Mouse (Mus musculus): ENCODE data around the gene Gpr18. TPM values are rescaled to one million over a fixed set of nuclear protein-coding genes. Genes with fewer than 3 reads are reported as not detected.

Gpr18 gene
- polyA plus RNA-seq (2012): 0.03 TPM in 1 of 2 replicates, not detected in the other

GRCm38 (mm10) chr14:121915621-121916020, at the start of gene Gpr18:
Gpr18 (minus strand) TSS chr14:121915781.
- Histone ChIP-seq H3K36me3 (ENCODE audit: control insufficient read depth) (peaks cover 21% of the 10 kb centered on the region), H3K4me3 (replicated peaks) (no peak within 1 kb of the TSS), H3K9me3 (ENCODE audit: control insufficient read depth, low read length) (no peaks in the 10 kb centered on the region), H3K27me3 (ENCODE audit: control insufficient read depth) (no peaks in the 10 kb centered on the region), H3K4me1 (ENCODE audit: control insufficient read depth) (no peaks in the 10 kb centered on the region)
- TF ChIP-seq GATA1 (IDR thresholded peaks at IDR 0.05; ENCODE audit: low read length): no peak
- no peak for TF ChIP-seq TAL1 (IDR thresholded peaks at IDR 0.05; ENCODE audit: low read length)

DNA sequence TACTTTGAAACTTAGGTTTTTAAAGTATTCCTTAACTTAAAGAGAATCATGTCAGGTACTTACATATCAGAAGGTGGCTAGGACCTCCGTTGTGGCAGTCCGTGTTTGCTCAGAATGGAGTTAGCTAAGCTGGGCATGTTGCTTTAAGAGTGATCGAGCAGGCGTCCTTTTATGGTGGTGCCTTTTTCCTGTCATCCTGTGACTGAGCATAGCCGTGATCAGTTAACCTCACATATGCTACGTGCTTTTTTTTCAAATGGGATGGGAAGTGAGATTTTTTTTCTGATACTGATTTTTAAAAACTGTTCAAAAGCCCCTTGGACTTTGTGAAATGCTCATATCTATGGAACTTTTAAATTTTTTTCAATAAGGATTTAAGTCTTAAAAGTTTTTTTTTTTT, 49.4 kb upstream of the Gpr18 start, which contains the start of gene Gpr183:
Gene Gpr183, minus strand, starts transcription at position 206 of the 400 bp plus-strand sequence.
- TF ChIP-seq GATA1 (IDR thresholded peaks at IDR 0.05; ENCODE audit: low read length) (no peak), TAL1 (IDR thresholded peaks at IDR 0.05; ENCODE audit: low read length) (no peak)
- H3K36me3 ChIP-seq (ENCODE audit: control insufficient read depth): no peaks in the 10 kb centered on the region
- H3K27me3 ChIP-seq (ENCODE audit: control insufficient read depth): no peaks in the 10 kb centered on the region
- H3K9me3 ChIP-seq (ENCODE audit: control insufficient read depth, low read length): no peaks in the 10 kb centered on the region
- no peak within 1 kb of the TSS for H3K4me3 ChIP-seq (replicated peaks)
- H3K4me1 ChIP-seq (ENCODE audit: control insufficient read depth): peaks cover 13% of the 10 kb centered on the region

DNA sequence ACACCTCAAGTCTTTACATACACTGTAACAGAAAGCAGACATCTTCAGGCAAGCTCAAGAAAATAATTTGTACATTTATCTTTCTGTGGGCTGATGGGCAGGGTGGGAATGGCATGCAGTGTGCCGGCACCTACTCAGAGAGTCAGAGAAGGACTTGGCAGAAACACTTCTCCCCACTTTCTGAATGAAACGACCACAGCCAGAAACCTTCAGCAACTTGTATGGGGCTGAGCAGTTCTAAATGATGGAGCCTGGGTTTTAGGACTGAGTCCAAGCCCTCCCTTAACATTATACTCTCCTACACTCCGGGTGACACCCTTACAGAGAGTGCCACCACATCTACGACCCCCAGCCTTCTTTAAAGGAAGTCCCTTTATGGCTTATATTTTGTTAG, 48.4 kb upstream of the Gpr18 start:
- no peak for TF ChIP-seq TAL1 (IDR thresholded peaks at IDR 0.05; ENCODE audit: low read length)
- no peaks in the 10 kb centered on the region for H3K9me3 ChIP-seq (ENCODE audit: control insufficient read depth, low read length)
- H3K4me1 ChIP-seq (ENCODE audit: control insufficient read depth): peaks cover 13% of the 10 kb centered on the region
- H3K27me3 ChIP-seq (ENCODE audit: control insufficient read depth): no peaks in the 10 kb centered on the region
- H3K4me3 ChIP-seq (replicated peaks): no peak overlapping the region
- no peaks in the 10 kb centered on the region for H3K36me3 ChIP-seq (ENCODE audit: control insufficient read depth)

- H3K9me3 ChIP-seq (ENCODE audit: control insufficient read depth, low read length): no peaks in the 10 kb centered on the region
- H3K4me3 ChIP-seq (replicated peaks): no peak overlapping the region
- no peaks in the 10 kb centered on the region for H3K27me3 ChIP-seq (ENCODE audit: control insufficient read depth)
- no peak for TF ChIP-seq TAL1 (IDR thresholded peaks at IDR 0.05; ENCODE audit: low read length)
- TF ChIP-seq GATA1 (IDR thresholded peaks at IDR 0.05; ENCODE audit: low read length): no peak
- H3K36me3 ChIP-seq (ENCODE audit: control insufficient read depth): no peaks in the 10 kb centered on the region
- peaks cover 13% of the 10 kb centered on the region for H3K4me1 ChIP-seq (ENCODE audit: control insufficient read depth)
Observed at GRCm38 (mm10) chr14:121963251-121963941, 47.8 kb upstream of the Gpr18 start.

- TF ChIP-seq GATA1 (IDR thresholded peaks at IDR 0.05; ENCODE audit: low read length) (no peak), TAL1 (IDR thresholded peaks at IDR 0.05; ENCODE audit: low read length) (no peak)
- Histone ChIP-seq H3K36me3 (ENCODE audit: control insufficient read depth) (no peaks in the 10 kb centered on the region), H3K27me3 (ENCODE audit: control insufficient read depth) (no peaks in the 10 kb centered on the region), H3K9me3 (ENCODE audit: control insufficient read depth, low read length) (no peaks in the 10 kb centered on the region), H3K4me3 (replicated peaks) (no peak overlapping the region), H3K4me1 (ENCODE audit: control insufficient read depth) (peaks cover 13% of the 10 kb centered on the region)
Observed at GRCm38 (mm10) chr14:121962128-121962890, 46.7 kb upstream of the Gpr18 start.

DNA sequence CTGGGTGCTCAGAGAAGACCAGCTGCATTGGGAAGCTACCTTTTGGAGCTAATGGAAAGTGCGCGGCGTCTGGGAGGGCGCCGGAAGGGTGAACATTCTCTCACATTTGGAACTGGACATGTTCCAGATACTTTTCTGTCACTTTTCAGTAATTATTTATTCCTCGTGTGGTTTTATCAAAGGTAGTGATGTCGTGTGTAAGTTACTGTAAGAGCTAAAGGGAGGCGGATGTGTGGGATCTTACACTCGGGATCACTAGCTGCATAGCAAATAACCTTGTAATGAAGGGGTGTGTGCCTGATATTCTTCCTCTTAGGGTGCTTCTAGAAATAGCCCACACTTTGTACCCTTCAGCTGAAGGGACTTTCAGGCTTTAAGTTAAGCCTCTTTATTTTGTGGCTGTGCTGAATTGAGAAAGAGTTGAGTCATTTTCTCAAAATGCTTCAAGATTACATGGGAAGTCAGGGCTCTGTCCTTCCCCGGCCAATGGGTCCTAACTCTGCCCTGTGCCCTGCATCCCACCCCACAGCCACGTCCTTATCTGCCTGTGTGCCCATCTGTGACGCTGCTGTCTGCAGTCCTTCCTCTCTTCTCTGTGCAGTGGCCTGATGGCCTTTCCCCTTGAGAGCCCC, 46.0 kb upstream of the Gpr18 start:
- TF ChIP-seq TAL1 (IDR thresholded peaks at IDR 0.05; ENCODE audit: low read length): no peak
- no peak for TF ChIP-seq GATA1 (IDR thresholded peaks at IDR 0.05; ENCODE audit: low read length)
- no peaks in the 10 kb centered on the region for H3K9me3 ChIP-seq (ENCODE audit: control insufficient read depth, low read length)
- no peaks in the 10 kb centered on the region for H3K36me3 ChIP-seq (ENCODE audit: control insufficient read depth)
- no peak overlapping the region for H3K4me3 ChIP-seq (replicated peaks)
- H3K4me1 ChIP-seq (ENCODE audit: control insufficient read depth): peaks cover 14% of the 10 kb centered on the region
- no peaks in the 10 kb centered on the region for H3K27me3 ChIP-seq (ENCODE audit: control insufficient read depth)

- Histone ChIP-seq H3K4me1 (ENCODE audit: control insufficient read depth) (peaks cover 14% of the 10 kb centered on the region), H3K36me3 (ENCODE audit: control insufficient read depth) (no peaks in the 10 kb centered on the region), H3K9me3 (ENCODE audit: control insufficient read depth, low read length) (no peaks in the 10 kb centered on the region), H3K4me3 (replicated peaks) (no peak overlapping the region), H3K27me3 (ENCODE audit: control insufficient read depth) (no peaks in the 10 kb centered on the region)
- TF ChIP-seq TAL1 (IDR thresholded peaks at IDR 0.05; ENCODE audit: low read length) (no peak), GATA1 (IDR thresholded peaks at IDR 0.05; ENCODE audit: low read length) (no peak)
Observed at GRCm38 (mm10) chr14:121960997-121961396, 45.4 kb upstream of the Gpr18 start.

DNA sequence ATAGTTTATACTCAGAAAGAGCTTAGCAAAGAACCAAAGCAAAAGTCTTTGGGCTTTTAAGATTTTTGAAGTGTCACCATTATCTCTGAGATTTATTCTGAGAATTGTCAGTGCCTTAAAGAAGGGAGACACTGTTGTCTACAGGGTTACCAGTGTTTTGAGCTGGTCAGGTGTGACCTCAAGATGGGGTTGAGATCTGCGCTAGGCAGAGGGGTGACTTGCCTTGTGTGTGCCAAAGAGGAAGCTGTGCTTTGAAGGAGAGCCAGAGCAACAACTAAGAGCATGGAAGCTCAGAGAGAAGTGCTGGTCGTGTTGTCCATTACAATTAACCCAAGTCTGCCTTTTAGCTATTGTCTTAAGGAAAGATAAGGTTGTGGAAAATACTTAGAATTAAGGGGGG, 45.0 kb upstream of the Gpr18 start:
- Histone ChIP-seq H3K4me1 (ENCODE audit: control insufficient read depth) (peaks cover 14% of the 10 kb centered on the region), H3K36me3 (ENCODE audit: control insufficient read depth) (no peaks in the 10 kb centered on the region), H3K4me3 (replicated peaks) (no peak overlapping the region), H3K27me3 (ENCODE audit: control insufficient read depth) (no peaks in the 10 kb centered on the region), H3K9me3 (ENCODE audit: control insufficient read depth, low read length) (no peaks in the 10 kb centered on the region)
- no peak for TF ChIP-seq GATA1 (IDR thresholded peaks at IDR 0.05; ENCODE audit: low read length)

DNA sequence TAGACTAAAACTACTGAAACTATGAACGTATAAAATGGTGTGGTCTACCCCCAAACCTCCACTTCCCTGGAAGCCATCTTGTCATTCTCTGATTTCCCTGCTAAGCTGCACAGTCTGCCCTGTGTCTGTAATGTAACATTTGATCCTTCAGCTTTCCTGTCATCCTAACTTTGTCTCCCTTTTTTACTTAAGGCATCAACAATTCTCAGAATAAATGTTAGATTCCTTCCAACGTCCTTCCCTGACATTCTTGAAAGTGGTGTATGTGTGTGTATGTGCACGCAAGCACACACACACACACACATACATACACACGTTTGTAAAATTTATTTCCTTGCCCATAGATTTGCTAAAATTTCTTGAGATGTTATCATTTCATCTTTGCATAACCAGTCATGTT, 44.5 kb upstream of the Gpr18 start:
- Histone ChIP-seq H3K27me3 (ENCODE audit: control insufficient read depth) (no peaks in the 10 kb centered on the region), H3K4me1 (ENCODE audit: control insufficient read depth) (peaks cover 14% of the 10 kb centered on the region), H3K4me3 (replicated peaks) (no peak overlapping the region), H3K9me3 (ENCODE audit: control insufficient read depth, low read length) (no peaks in the 10 kb centered on the region), H3K36me3 (ENCODE audit: control insufficient read depth) (no peaks in the 10 kb centered on the region)
- no peak for TF ChIP-seq TAL1 (IDR thresholded peaks at IDR 0.05; ENCODE audit: low read length)
- no peak for TF ChIP-seq GATA1 (IDR thresholded peaks at IDR 0.05; ENCODE audit: low read length)
